Mouse (Mus musculus): ENCODE measurements at regions not wholly inside any gene's neighbourhood (a gene's known extent, or its start where the extent isn't known, plus 50 kb on each side); places are given as distances from the start of the nearest gene placed in this dataset.

GRCm38 (mm10) chr1:40967768-40968504 lies 162.5 kb downstream of the Tmem182 start:
- H3K4me2 ChIP-seq (replicated peaks; ENCODE audit: low read depth, low read length), result no peak overlapping the region
- WGBS, result 69% methylated on average over 17 of the region's 17 CpGs
- no peak; the same call in 1 of the 2 replicates for ATAC-seq (ENCODE audit: low FRiP score, low TSS enrichment)
- H3K27ac ChIP-seq (ENCODE audit: low read depth, low read length), result no peak overlapping the region
- H3K9ac ChIP-seq (ENCODE audit: low read depth, low read length), result no peak overlapping the region
- no peaks in the 10 kb centered on the region for H3K4me1 ChIP-seq (ENCODE audit: control insufficient read depth, insufficient read depth, low read length)
- no peaks in the 10 kb centered on the region for H3K36me3 ChIP-seq (ENCODE audit: control insufficient read depth, insufficient read depth, low read length)
- H3K27me3 ChIP-seq (ENCODE audit: control insufficient read depth, insufficient read depth, low read length), result no peaks in the 10 kb centered on the region
- H3K9me3 ChIP-seq (ENCODE audit: control insufficient read depth, low read length), result no peaks in the 10 kb centered on the region
- H3K4me3 ChIP-seq (ENCODE audit: low read length), result no peak overlapping the region

- WGBS, result 86% methylated on average over 2 of the region's 2 CpGs
- H3K4me3 ChIP-seq (ENCODE audit: low read length), result no peak overlapping the region
- H3K9me3 ChIP-seq (ENCODE audit: control insufficient read depth, low read length), result no peaks in the 10 kb centered on the region
- no peaks in the 10 kb centered on the region for H3K4me1 ChIP-seq (ENCODE audit: control insufficient read depth, insufficient read depth, low read length)
- no peak overlapping the region for H3K9ac ChIP-seq (ENCODE audit: low read depth, low read length)
- no peak for ATAC-seq (ENCODE audit: low FRiP score, low TSS enrichment)
- H3K4me2 ChIP-seq (replicated peaks; ENCODE audit: low read depth, low read length), result no peak overlapping the region
- H3K27ac ChIP-seq (ENCODE audit: low read depth, low read length), result no peak overlapping the region
- no peaks in the 10 kb centered on the region for H3K36me3 ChIP-seq (ENCODE audit: control insufficient read depth, insufficient read depth, low read length)
- no peaks in the 10 kb centered on the region for H3K27me3 ChIP-seq (ENCODE audit: control insufficient read depth, insufficient read depth, low read length)
Observed at GRCm38 (mm10) chr1:40983762-40984161, 178.4 kb downstream of the Tmem182 start.

GRCm38 (mm10) chr1:40993327-40993726 lies 187.9 kb downstream of the Tmem182 start:
- Histone ChIP-seq H3K27ac (ENCODE audit: low read depth, low read length) (no peak overlapping the region), H3K36me3 (ENCODE audit: control insufficient read depth, insufficient read depth, low read length) (no peaks in the 10 kb centered on the region), H3K4me2 (replicated peaks; ENCODE audit: low read depth, low read length) (no peak overlapping the region), H3K4me3 (ENCODE audit: low read length) (no peak overlapping the region), H3K9ac (ENCODE audit: low read depth, low read length) (no peak overlapping the region), H3K4me1 (ENCODE audit: control insufficient read depth, insufficient read depth, low read length) (no peaks in the 10 kb centered on the region), H3K9me3 (ENCODE audit: control insufficient read depth, low read length) (no peaks in the 10 kb centered on the region), H3K27me3 (ENCODE audit: control insufficient read depth, insufficient read depth, low read length) (no peaks in the 10 kb centered on the region)
- WGBS, result 86% methylated on average over 4 of the region's 4 CpGs
- ATAC-seq (ENCODE audit: low FRiP score, low TSS enrichment), result no peak

- WGBS, result 40% methylated on average over 13 of the region's 13 CpGs
- Histone ChIP-seq H3K36me3 (ENCODE audit: control insufficient read depth, insufficient read depth, low read length) (no peaks in the 10 kb centered on the region), H3K27ac (ENCODE audit: low read depth, low read length) (no peak overlapping the region), H3K9ac (ENCODE audit: low read depth, low read length) (no peak overlapping the region), H3K4me2 (replicated peaks; ENCODE audit: low read depth, low read length) (no peak overlapping the region), H3K27me3 (ENCODE audit: control insufficient read depth, insufficient read depth, low read length) (no peaks in the 10 kb centered on the region), H3K4me3 (ENCODE audit: low read length) (no peak overlapping the region), H3K9me3 (ENCODE audit: control insufficient read depth, low read length) (no peaks in the 10 kb centered on the region), H3K4me1 (ENCODE audit: control insufficient read depth, insufficient read depth, low read length) (no peaks in the 10 kb centered on the region)
- peak; percentile 77; the same call in 1 of the 2 replicates for ATAC-seq (ENCODE audit: low FRiP score, low TSS enrichment)
Observed at GRCm38 (mm10) chr1:41001154-41001949, 196.0 kb downstream of the Tmem182 start.

GRCm38 (mm10) chr1:41002006-41002405 lies 196.6 kb downstream of the Tmem182 start:
- Histone ChIP-seq H3K4me3 (ENCODE audit: low read length) (no peak overlapping the region), H3K36me3 (ENCODE audit: control insufficient read depth, insufficient read depth, low read length) (no peaks in the 10 kb centered on the region), H3K27me3 (ENCODE audit: control insufficient read depth, insufficient read depth, low read length) (no peaks in the 10 kb centered on the region), H3K27ac (ENCODE audit: low read depth, low read length) (no peak overlapping the region), H3K4me2 (replicated peaks; ENCODE audit: low read depth, low read length) (no peak overlapping the region), H3K9ac (ENCODE audit: low read depth, low read length) (no peak overlapping the region), H3K4me1 (ENCODE audit: control insufficient read depth, insufficient read depth, low read length) (no peaks in the 10 kb centered on the region), H3K9me3 (ENCODE audit: control insufficient read depth, low read length) (no peaks in the 10 kb centered on the region)
- no peak for ATAC-seq (ENCODE audit: low FRiP score, low TSS enrichment)
- 42% methylated on average over 9 of the region's 9 CpGs for WGBS

GRCm38 (mm10) chr1:41026943-41027342 lies 221.5 kb downstream of the Tmem182 start:
- no peak for ATAC-seq (ENCODE audit: low FRiP score, low TSS enrichment)
- H3K4me3 ChIP-seq (ENCODE audit: low read length), result no peak overlapping the region

GRCm38 (mm10) chr1:41027540-41027978 lies 222.2 kb downstream of the Tmem182 start:
- H3K9ac ChIP-seq (ENCODE audit: low read depth, low read length), result no peak overlapping the region
- WGBS, result 56% methylated on average over 4 of the region's 4 CpGs
- no peak overlapping the region for H3K4me3 ChIP-seq (ENCODE audit: low read length)

More at GRCm38 (mm10) chr1:41026943-41027342, 221.5 kb downstream of the Tmem182 start:
- Histone ChIP-seq H3K36me3 (ENCODE audit: control insufficient read depth, insufficient read depth, low read length) (no peaks in the 10 kb centered on the region), H3K27ac (ENCODE audit: low read depth, low read length) (no peak overlapping the region), H3K9me3 (ENCODE audit: control insufficient read depth, low read length) (no peaks in the 10 kb centered on the region), H3K4me2 (replicated peaks; ENCODE audit: low read depth, low read length) (no peak overlapping the region), H3K9ac (ENCODE audit: low read depth, low read length) (no peak overlapping the region), H3K4me1 (ENCODE audit: control insufficient read depth, insufficient read depth, low read length) (no peaks in the 10 kb centered on the region), H3K27me3 (ENCODE audit: control insufficient read depth, insufficient read depth, low read length) (no peaks in the 10 kb centered on the region)
- 75% methylated on average over 4 of the region's 4 CpGs for WGBS

GRCm38 (mm10) chr1:41028021-41028420 lies 222.6 kb downstream of the Tmem182 start:
- no peaks in the 10 kb centered on the region for H3K36me3 ChIP-seq (ENCODE audit: control insufficient read depth, insufficient read depth, low read length)
- H3K9ac ChIP-seq (ENCODE audit: low read depth, low read length), result no peak overlapping the region
- no peak for ATAC-seq (ENCODE audit: low FRiP score, low TSS enrichment)
- no peaks in the 10 kb centered on the region for H3K4me1 ChIP-seq (ENCODE audit: control insufficient read depth, insufficient read depth, low read length)
- H3K4me3 ChIP-seq (ENCODE audit: low read length), result no peak overlapping the region
- no peak overlapping the region for H3K4me2 ChIP-seq (replicated peaks; ENCODE audit: low read depth, low read length)
- H3K27ac ChIP-seq (ENCODE audit: low read depth, low read length), result no peak overlapping the region
- 97% methylated on average over 2 of the region's 2 CpGs for WGBS
- H3K9me3 ChIP-seq (ENCODE audit: control insufficient read depth, low read length), result no peaks in the 10 kb centered on the region
- H3K27me3 ChIP-seq (ENCODE audit: control insufficient read depth, insufficient read depth, low read length), result no peaks in the 10 kb centered on the region

More at GRCm38 (mm10) chr1:41027540-41027978, 222.2 kb downstream of the Tmem182 start:
- H3K36me3 ChIP-seq (ENCODE audit: control insufficient read depth, insufficient read depth, low read length), result no peaks in the 10 kb centered on the region
- H3K27ac ChIP-seq (ENCODE audit: low read depth, low read length), result no peak overlapping the region
- H3K9me3 ChIP-seq (ENCODE audit: control insufficient read depth, low read length), result no peaks in the 10 kb centered on the region
- no peak overlapping the region for H3K4me2 ChIP-seq (replicated peaks; ENCODE audit: low read depth, low read length)
- no peak for ATAC-seq (ENCODE audit: low FRiP score, low TSS enrichment)
- H3K4me1 ChIP-seq (ENCODE audit: control insufficient read depth, insufficient read depth, low read length), result no peaks in the 10 kb centered on the region
- H3K27me3 ChIP-seq (ENCODE audit: control insufficient read depth, insufficient read depth, low read length), result no peaks in the 10 kb centered on the region

Data from kidney, embryonic 14.5 days (tissue).